Mouse (Mus musculus) ES-Bruce4 (cell line): ENCODE results near the gene Zfp956. TPM values are rescaled to one million over a fixed set of nuclear protein-coding genes. Genes with fewer than 3 reads are reported as not detected.

Experiments
- H3K27ac ChIP-seq: 2 replicates; pipeline ENCODE4 v1.5.1; 2012; ENCODE audit warnings: low read length, inconsistent platforms; ENCODE audit not compliant: insufficient read depth
- H3K27me3 ChIP-seq: 2 replicates; pipeline ENCODE4 v1.6.1; 2012; ENCODE audit warnings: mild to moderate bottlenecking, low read length, inconsistent platforms; ENCODE audit not compliant: control insufficient read depth, poor library complexity, insufficient read depth, severe bottlenecking
- H3K36me3 ChIP-seq: 2 replicates; pipeline ENCODE4 v1.6.1; 2012; ENCODE audit warnings: inconsistent platforms, mild to moderate bottlenecking, low read length, moderate library complexity; ENCODE audit not compliant: control insufficient read depth, poor library complexity, insufficient read depth, severe bottlenecking
- H3K4me1 ChIP-seq: one replicate; pipeline ENCODE4 v1.8.1; 2011; ENCODE audit warnings: low read length; ENCODE audit not compliant: control insufficient read depth, insufficient read depth
- H3K4me3 ChIP-seq: 2 replicates; pipeline ENCODE4 v1.5.1; 2011; ENCODE audit warnings: low read depth, mild to moderate bottlenecking, low read length
- H3K9ac ChIP-seq: 2 replicates; pipeline ENCODE4 v1.6.1; 2012; ENCODE audit warnings: low read depth, mild to moderate bottlenecking, inconsistent platforms; ENCODE audit not compliant: poor library complexity, severe bottlenecking
- H3K9me3 ChIP-seq: replicated peaks from 2 replicates; pipeline ENCODE4 v1.6.1; 2012; ENCODE audit warnings: mild to moderate bottlenecking, low read length, inconsistent platforms; ENCODE audit not compliant: control insufficient read depth, poor library complexity, insufficient read depth, severe bottlenecking
- CTCF ChIP-seq: IDR thresholded peaks from one replicate; pipeline ENCODE4 v1.8.1; 2011; ENCODE audit warnings: low read depth, low read length
- EP300 ChIP-seq: IDR thresholded peaks from 2 replicates; pipeline ENCODE4 v1.6.1; 2011; ENCODE audit warnings: low read depth, low read length; ENCODE audit not compliant: insufficient read depth
- POLR2A ChIP-seq: IDR thresholded peaks from one replicate; pipeline ENCODE4 v1.8.1; 2011; ENCODE audit warnings: low read length; ENCODE audit not compliant: insufficient read depth
- polyA plus RNA-seq: library from polyadenylated mRNA; stranded (reverse); fragments of >200 nt; gene quantifications from 2 replicates; pipeline ENCODE4 v1.2.4, GENCODE M21; 2011; ENCODE audit warnings: low read depth; ENCODE audit not compliant: missing spikeins, insufficient read depth, insufficient read length

The Zfp956 gene
- polyA plus RNA-seq, 1 experiment: 4.5 TPM

DNA sequence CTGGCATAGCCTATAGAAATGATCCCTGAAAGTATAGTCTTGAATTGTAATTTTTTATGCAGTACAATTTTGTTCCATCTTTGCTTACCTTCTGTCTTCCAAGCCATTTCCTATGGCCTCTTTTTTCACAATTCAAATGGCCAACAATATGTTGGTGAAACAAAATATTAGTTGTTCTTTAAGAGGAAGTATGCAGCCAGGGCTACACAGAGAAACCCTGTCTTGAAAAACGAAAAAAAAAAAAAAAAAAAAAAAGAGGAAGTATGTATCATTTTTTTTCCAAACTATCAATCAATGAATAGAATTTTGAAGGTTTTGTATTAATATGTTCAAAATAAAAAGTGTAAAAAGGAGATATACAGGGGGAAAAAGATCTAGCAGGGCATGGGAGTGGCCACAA is 41.5 kb upstream of the Zfp956 start:
- H3K4me3 ChIP-seq: no peak overlapping the region
- H3K36me3 ChIP-seq: no peaks in the 10 kb centered on the region
- H3K27me3 ChIP-seq: no peaks in the 10 kb centered on the region
- no peaks in the 10 kb centered on the region for H3K9me3 ChIP-seq
- TF ChIP-seq POLR2A (no peak), EP300 (no peak), CTCF (no peak)
- H3K27ac ChIP-seq: no peak overlapping the region
- no peak overlapping the region for H3K9ac ChIP-seq
- H3K4me1 ChIP-seq: no peaks in the 10 kb centered on the region

DNA sequence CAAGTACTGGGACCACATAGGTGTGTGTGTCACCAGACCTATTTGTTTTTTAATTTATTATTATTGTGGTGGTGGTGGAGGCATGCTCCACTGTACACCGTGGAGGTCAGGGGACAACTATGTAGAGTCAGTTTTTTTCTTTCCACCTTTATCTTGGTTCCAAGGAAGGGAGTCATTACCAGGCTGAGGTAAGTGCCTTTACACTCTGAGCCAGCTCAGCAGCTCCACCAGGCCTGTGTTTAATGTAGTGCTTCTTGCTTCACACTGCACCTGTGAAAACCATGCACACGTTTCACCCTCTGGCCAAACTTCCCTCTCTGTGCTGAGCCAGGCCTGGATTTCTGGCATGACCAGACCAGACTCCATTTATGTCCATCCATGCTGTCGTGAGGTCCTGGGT is 40.2 kb upstream of the Zfp956 start:
- Histone ChIP-seq H3K4me3 (no peak overlapping the region), H3K27me3 (no peaks in the 10 kb centered on the region), H3K36me3 (no peaks in the 10 kb centered on the region), H3K4me1 (no peaks in the 10 kb centered on the region), H3K9ac (no peak overlapping the region), H3K9me3 (no peaks in the 10 kb centered on the region), H3K27ac (no peak overlapping the region)
- TF ChIP-seq POLR2A (no peak), EP300 (no peak), CTCF (no peak)

DNA sequence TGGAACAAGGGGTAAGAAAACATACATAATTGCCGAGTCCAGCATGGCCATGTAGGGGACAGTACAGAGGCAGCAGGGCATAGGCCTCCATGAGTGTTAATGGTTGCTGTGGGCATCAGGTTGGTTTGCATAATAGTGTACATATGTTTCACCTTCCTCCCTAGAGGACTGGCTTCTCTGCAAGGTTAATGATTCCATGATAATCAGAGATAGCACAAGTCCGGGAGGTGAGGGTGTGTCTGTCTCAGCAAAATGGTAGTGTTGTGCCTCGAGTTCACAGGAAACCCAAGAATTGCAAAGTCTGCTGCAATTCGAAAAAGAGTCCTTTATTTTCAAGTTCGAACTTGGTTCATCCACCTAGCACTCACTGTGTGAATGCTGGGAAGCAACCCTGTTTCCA is 36.1 kb upstream of the Zfp956 start:
- H3K9ac ChIP-seq: no peak overlapping the region
- no peaks in the 10 kb centered on the region for H3K36me3 ChIP-seq
- no peaks in the 10 kb centered on the region for H3K4me1 ChIP-seq
- H3K4me3 ChIP-seq: no peak overlapping the region
- no peak overlapping the region for H3K27ac ChIP-seq
- no peaks in the 10 kb centered on the region for H3K9me3 ChIP-seq
- TF ChIP-seq POLR2A (no peak), EP300 (no peak), CTCF (no peak)
- H3K27me3 ChIP-seq: no peaks in the 10 kb centered on the region

DNA sequence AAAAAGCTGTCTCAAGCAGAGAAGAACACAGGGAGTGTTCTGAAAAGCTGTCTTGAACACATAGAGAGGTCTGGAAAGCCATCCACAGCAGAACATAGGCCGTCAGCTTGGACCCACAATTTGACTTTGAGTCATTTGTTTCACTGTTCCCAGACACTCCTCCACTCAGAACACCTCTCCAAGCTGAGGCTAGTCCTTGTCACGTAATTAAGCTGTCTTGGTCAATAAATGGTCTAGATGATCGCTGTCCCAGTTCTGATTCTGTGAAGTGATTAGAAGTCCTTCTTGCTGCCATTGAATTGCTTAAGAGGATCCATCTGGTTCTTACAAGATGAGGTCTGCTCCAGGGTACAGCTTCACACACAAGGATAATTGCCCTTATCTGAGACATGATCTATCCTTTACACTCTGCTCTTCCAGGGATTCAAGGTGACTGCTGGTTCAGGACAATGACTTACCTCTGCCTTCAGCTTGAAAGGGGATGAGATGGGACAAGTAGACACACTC is 34.4 kb upstream of the Zfp956 start:
- H3K27me3 ChIP-seq: no peaks in the 10 kb centered on the region
- no peaks in the 10 kb centered on the region for H3K36me3 ChIP-seq
- TF ChIP-seq EP300: no peak
- TF ChIP-seq POLR2A: no peak
- TF ChIP-seq CTCF: no peak
- H3K9ac ChIP-seq: no peak overlapping the region
- H3K4me3 ChIP-seq: no peak overlapping the region
- 0 out of 2 replicates have a peak overlapping the region, but pooled peaks have one; percentile 13 for H3K27ac ChIP-seq
- H3K9me3 ChIP-seq: no peaks in the 10 kb centered on the region
- H3K4me1 ChIP-seq: no peaks in the 10 kb centered on the region

DNA sequence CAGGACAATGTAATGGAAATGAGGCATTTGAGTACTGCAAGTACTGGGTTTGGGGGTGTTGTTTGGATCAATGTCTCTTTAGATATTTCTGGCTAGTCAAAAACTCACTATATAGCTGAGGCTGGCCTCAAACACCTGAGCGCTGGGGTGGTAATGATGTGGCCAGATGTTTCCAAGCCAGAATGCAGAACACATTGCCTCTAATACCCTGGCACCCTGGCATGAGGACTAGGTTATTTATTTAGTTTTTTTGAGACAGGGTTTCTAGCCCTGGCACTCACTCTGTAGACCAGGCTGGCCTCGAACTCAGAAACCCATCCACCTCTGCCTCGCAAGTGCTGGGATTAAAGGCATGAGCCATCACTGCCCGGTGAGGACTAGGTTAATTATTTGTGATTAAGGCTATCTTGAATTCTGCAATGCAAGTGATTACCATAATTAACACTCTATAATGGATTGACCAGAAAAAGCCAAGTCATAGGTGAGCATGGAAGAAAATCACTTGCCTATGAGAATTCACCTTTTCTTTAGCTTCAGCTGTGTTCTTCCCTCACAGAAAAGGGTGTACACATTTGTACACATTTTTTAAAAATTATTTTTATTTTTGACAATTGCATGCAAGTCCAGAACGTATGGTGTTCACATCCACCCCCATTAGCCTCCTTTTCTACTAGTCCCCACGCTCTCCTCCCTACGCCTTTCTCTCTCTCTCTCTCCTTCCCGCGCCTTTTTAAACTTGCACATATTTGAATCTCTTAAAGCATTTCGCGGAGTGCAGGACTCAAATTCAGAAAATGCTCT is 33.3 kb upstream of the Zfp956 start:
- H3K27me3 ChIP-seq: no peaks in the 10 kb centered on the region
- no peaks in the 10 kb centered on the region for H3K36me3 ChIP-seq
- no peaks in the 10 kb centered on the region for H3K4me1 ChIP-seq
- H3K9ac ChIP-seq: peak overlapping the region; percentile 78
- peak overlapping the region; percentile 60 for H3K4me3 ChIP-seq
- H3K27ac ChIP-seq: 0 out of 2 replicates have a peak overlapping the region, but pooled peaks have one; percentile 38
- H3K9me3 ChIP-seq: no peaks in the 10 kb centered on the region
- TF ChIP-seq POLR2A (no peak), EP300 (no peak), CTCF (no peak)
